Mouse (Mus musculus) intestine, embryonic 15.5 days (tissue): Measurements from ENCODE around the gene Hoxc4. TPM values are rescaled to one million over a fixed set of nuclear protein-coding genes. Genes with fewer than 3 reads are reported as not detected.

Source experiments
- ATAC-seq: fragments of 200-750 bp; cut with Nextera tagmentation; 2 replicates; pipeline ENCODE4 v1.8.0; 2017; ENCODE audit warnings: moderate TSS enrichment, moderate library complexity
- H3K27ac ChIP-seq: fragments of 300-500 bp; sonication (generic); 2 replicates; pipeline ENCODE4 v1.5.1; 2015; ENCODE audit warnings: mild to moderate bottlenecking, inconsistent platforms
- H3K27me3 ChIP-seq: fragments of 300-500 bp; sonication (generic); replicated peaks from 2 replicates; pipeline ENCODE4 v1.6.1; 2015; ENCODE audit warnings: inconsistent platforms
- H3K36me3 ChIP-seq: fragments of 300-500 bp; sonication (generic); 2 replicates; pipeline ENCODE4 v1.6.1; 2015; ENCODE audit warnings: inconsistent platforms
- H3K4me1 ChIP-seq: fragments of 300-500 bp; sonication (generic); replicated peaks from 2 replicates; pipeline ENCODE4 v1.6.1; 2015; ENCODE audit warnings: inconsistent platforms
- H3K4me2 ChIP-seq: fragments of 300-500 bp; sonication (generic); replicated peaks from 2 replicates; pipeline ENCODE4 v1.6.1; 2015; ENCODE audit warnings: mild to moderate bottlenecking, inconsistent platforms
- H3K4me3 ChIP-seq: fragments of 300-500 bp; sonication (generic); replicated peaks from 2 replicates; pipeline ENCODE4 v1.5.1; 2015; ENCODE audit warnings: inconsistent platforms
- H3K9ac ChIP-seq: fragments of 300-500 bp; sonication (generic); 2 replicates; pipeline ENCODE4 v1.6.1; 2015; ENCODE audit warnings: inconsistent platforms
- H3K9me3 ChIP-seq: fragments of 300-500 bp; sonication (generic); 2 replicates; pipeline ENCODE4 v1.6.1; 2016; ENCODE audit warnings: inconsistent platforms
- WGBS: fragments of 180-500 bp; shearing (Covaris S2); methylation state at CpG from one replicate; pipeline ENCODE4 v1.1.7; 2015; 5-methylcytosine and 5-hydroxymethylcytosine counted together
- polyA plus RNA-seq: library from polyadenylated mRNA; unstranded; fragments of >200 nt; fragmentation: Nextera tagmentation; extraction: Ambion mirVana; gene quantifications from 2 replicates; pipeline ENCODE4 v1.2.1, GENCODE M21; 2015

Hoxc4 gene
- polyA plus RNA-seq, 1 experiment from 2014 or later, result 10.6 TPM

- 3% methylated on average over 17 of the region's 17 CpGs for WGBS
Observed at GRCm38 (mm10) chr15:103005308-103005707, 13.4 kb upstream of the Hoxc4 start.

GRCm38 (mm10) chr15:103005797-103006196 is 12.9 kb upstream of the Hoxc4 start:
- Histone ChIP-seq H3K27ac (peak overlapping the region; percentile 72), H3K9ac (no peak overlapping the region), H3K4me2 (peak overlapping the region; percentile 40), H3K36me3 (no peaks in the 10 kb centered on the region), H3K4me3 (no peak overlapping the region), H3K27me3 (peaks cover 90% of the 10 kb centered on the region), H3K9me3 (no peaks in the 10 kb centered on the region), H3K4me1 (peaks cover 18% of the 10 kb centered on the region; the same call in 1 of the 2 replicates)
- ATAC-seq, result no peak
- 16% methylated on average over 5 of the region's 5 CpGs for WGBS

More at GRCm38 (mm10) chr15:103005308-103005707, 13.4 kb upstream of the Hoxc4 start:
- Histone ChIP-seq H3K4me3 (no peak overlapping the region), H3K36me3 (no peaks in the 10 kb centered on the region), H3K27me3 (peaks cover 90% of the 10 kb centered on the region), H3K9ac (peak overlapping the region; percentile 24; the same call in 1 of the 2 replicates), H3K4me1 (peaks cover 20% of the 10 kb centered on the region; the same call in 1 of the 2 replicates), H3K27ac (peak overlapping the region; percentile 72), H3K9me3 (no peaks in the 10 kb centered on the region), H3K4me2 (peak overlapping the region; percentile 40)
- no peak for ATAC-seq

DNA sequence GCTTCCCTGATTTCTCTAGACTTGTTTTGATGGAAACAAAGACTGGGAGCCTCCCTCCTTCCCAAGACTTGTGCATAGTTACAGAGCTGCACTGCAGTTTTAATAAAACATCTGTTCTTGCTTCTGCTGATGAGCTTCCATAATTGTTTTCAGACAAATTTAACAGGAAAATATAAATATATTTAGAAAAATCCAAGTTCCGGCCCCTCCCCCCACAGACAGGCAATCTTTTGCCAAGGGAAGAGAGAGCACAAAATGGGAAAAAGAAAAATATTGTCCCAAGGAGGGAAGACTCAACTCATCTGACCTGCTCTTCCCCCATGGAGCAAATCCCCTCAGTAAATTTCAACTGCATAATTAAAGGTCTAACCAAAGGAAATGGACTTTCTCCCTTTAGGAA is 12.4 kb upstream of the Hoxc4 start:
- Histone ChIP-seq H3K27me3 (peaks cover 90% of the 10 kb centered on the region), H3K4me1 (peaks cover 19% of the 10 kb centered on the region), H3K4me2 (peak overlapping the region; percentile 40), H3K36me3 (no peaks in the 10 kb centered on the region), H3K4me3 (no peak overlapping the region), H3K9me3 (no peaks in the 10 kb centered on the region), H3K27ac (peak overlapping the region; percentile 72), H3K9ac (no peak overlapping the region)
- 14% methylated on average over 1 of the region's 1 CpGs for WGBS
- no peak for ATAC-seq

DNA sequence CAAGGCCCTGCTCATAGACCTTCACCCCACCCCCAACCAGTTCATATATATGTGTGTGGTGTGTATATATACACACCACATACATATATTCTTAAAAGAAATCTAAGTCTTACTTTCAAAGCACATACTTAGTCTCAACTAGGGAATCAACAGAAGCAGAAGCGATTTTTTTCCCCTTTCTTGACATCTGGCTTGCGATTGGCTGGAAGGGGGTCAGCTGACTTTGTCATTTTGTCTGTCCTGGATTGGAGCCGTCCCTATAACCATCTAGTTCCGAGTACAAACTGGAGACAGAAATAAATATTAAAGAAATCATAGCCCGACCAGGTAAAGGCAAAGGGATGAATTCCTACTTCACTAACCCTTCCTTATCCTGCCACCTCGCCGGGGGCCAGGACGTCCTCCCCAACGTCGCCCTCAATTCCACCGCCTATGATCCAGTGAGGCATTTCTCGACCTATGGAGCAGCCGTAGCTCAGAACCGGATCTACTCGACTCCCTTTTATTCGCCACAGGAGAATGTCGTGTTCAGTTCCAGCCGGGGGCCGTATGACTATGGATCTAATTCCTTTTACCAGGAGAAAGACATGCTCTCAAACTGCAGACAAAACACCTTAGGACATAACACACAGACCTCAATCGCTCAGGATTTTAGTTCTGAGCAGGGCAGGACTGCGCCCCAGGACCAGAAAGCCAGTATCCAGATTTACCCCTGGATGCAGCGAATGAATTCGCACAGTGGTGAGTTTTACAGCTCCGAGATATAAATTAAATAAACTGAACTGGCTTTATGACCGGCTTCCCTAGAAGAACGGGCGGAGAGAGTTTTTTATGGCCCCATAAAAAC is 9.2 kb upstream of the Hoxc4 start:
- peaks cover 28% of the 10 kb centered on the region for H3K4me1 ChIP-seq

GRCm38 (mm10) chr15:103010112-103010846 is 8.5 kb upstream of the Hoxc4 start:
- no peak for ATAC-seq
- Histone ChIP-seq H3K9me3 (no peaks in the 10 kb centered on the region), H3K27ac (peak overlapping the region; percentile 82), H3K9ac (peak overlapping the region; percentile 52), H3K36me3 (no peaks in the 10 kb centered on the region), H3K4me1 (peaks cover 28% of the 10 kb centered on the region), H3K4me3 (peak overlapping the region; percentile 37), H3K27me3 (peaks cover 87% of the 10 kb centered on the region), H3K4me2 (peak overlapping the region; percentile 61)
- 4% methylated on average over 31 of the region's 31 CpGs for WGBS

More for the DNA sequence above, 9.2 kb upstream of the Hoxc4 start:
- Histone ChIP-seq H3K4me2 (peak overlapping the region; percentile 61), H3K27me3 (peaks cover 88% of the 10 kb centered on the region), H3K9me3 (no peaks in the 10 kb centered on the region), H3K4me3 (peak overlapping the region; percentile 37), H3K36me3 (no peaks in the 10 kb centered on the region), H3K9ac (peak overlapping the region; percentile 52), H3K27ac (peak overlapping the region; percentile 82)
- ATAC-seq, result no peak
- 1% methylated on average over 27 of the region's 27 CpGs for WGBS

DNA sequence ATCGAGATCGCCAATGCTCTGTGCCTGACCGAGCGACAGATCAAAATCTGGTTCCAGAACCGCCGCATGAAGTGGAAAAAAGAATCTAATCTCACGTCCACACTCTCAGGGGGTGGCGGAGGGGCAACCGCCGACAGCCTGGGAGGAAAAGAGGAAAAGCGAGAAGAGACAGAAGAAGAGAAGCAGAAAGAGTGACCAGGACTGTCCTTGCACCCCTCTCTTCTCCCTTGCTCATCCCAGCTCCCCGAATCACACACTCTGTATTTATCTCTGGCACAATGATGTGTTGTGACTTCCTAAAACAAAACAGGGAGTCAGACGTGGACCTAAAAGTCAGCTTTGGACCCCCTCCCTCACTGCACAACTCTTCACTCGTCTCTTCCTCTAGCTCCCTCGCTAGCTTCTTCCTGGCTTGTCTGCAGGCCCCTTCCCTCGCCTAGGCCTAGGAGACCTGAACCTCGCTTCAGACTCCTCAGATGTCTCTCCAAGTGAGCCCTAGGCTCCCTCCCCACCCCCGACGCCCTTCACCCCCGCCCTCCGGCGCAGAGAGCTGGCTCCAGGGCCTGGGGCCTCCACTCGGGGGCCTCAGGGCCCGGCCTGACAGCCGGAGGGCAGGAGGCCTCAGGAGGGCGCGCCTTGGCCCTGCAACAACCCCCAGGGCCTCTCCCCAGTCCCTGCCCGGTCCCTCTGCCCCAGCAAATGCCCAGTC is 7.7 kb upstream of the Hoxc4 start:
- Histone ChIP-seq H3K27me3 (peaks cover 87% of the 10 kb centered on the region), H3K4me1 (peaks cover 28% of the 10 kb centered on the region), H3K4me2 (peak overlapping the region; percentile 61), H3K36me3 (no peaks in the 10 kb centered on the region), H3K9ac (peak overlapping the region; percentile 52), H3K27ac (peak overlapping the region; percentile 82), H3K9me3 (no peaks in the 10 kb centered on the region), H3K4me3 (peak overlapping the region; percentile 37)
- 9% methylated on average over 28 of the region's 28 CpGs for WGBS
- no peak for ATAC-seq

DNA sequence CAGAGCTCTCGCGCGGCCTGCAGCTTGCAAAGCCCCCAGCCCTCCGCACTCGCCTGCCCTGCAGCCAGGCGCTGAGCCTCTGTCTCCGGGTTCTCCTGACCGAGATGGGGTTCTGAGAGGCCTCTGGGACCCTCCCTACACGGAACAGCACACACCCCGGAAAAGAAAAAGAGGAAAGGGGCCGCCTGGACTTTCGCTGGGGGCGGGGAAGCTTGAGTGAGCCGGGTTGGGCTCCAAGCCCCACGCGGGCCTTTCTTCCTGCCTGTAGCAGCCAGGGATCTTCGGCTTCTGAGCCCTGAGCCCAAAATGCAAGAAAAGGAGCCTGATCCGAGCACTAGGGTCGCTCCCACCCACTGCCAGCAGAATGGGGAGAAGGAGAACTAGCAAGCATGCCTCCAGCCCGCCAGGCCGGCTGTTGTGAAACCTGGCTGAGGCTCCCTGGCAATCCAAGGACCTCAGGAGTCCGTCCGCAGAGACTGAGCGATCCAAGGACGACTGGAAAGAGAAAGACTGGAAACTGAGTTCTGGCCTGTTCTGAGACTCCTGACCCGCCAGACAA is 6.7 kb upstream of the Hoxc4 start:
- no peak for ATAC-seq
- Histone ChIP-seq H3K36me3 (no peaks in the 10 kb centered on the region), H3K9ac (peak overlapping the region; percentile 48), H3K4me2 (peak overlapping the region; percentile 51), H3K27ac (peak overlapping the region; percentile 51), H3K4me1 (peaks cover 29% of the 10 kb centered on the region), H3K9me3 (no peaks in the 10 kb centered on the region), H3K27me3 (peaks cover 88% of the 10 kb centered on the region), H3K4me3 (peak overlapping the region; percentile 28)
- 16% methylated on average over 26 of the region's 26 CpGs for WGBS

DNA sequence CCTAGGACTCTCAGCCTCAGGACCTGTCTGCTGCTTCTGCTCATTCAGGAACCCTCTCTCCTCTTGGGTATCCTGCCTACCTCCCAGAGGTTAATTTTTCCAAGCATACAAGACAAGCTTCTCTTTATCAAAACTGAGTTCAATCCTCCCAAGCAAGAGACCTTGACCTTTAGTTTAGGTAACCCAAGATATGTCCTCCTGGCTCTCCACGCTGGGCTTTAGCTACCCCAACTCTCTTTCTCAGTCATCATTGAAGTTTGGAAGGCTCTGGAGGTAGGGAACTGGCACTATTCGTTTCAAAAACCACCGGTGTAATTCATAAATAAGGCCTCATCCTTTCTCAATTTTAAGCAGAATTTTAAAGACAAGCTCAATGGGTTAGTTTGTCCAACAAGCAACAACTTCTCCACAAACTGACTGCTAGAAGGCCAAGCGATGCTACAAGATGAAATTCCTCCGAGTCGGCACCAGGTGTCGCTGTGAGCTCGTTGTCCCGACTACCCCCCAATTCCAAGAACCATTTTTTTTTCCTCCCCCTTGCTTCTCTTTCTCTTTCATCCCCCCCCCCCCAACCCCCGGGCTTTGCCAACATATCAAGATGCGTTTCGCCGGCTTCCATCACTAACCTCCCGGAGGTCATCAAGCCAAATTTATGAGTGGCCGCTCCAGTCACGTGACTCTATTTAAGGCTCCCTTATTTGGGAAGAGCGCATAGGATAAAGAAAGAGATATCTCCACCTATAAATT is 5.3 kb upstream of the Hoxc4 start:
- H3K9me3 ChIP-seq, result no peaks in the 10 kb centered on the region
- ATAC-seq, result peak; percentile 42
- H3K36me3 ChIP-seq, result no peaks in the 10 kb centered on the region
- H3K27me3 ChIP-seq, result peaks cover 88% of the 10 kb centered on the region
- H3K9ac ChIP-seq, result 0 out of 2 replicates have a peak overlapping the region, but pooled peaks have one; percentile 56
- peak overlapping the region; percentile 32 for H3K4me3 ChIP-seq
- peak overlapping the region; percentile 95; the same call in 1 of the 2 replicates for H3K27ac ChIP-seq
- peak overlapping the region; percentile 72 for H3K4me2 ChIP-seq
- WGBS, result 7% methylated on average over 17 of the region's 17 CpGs
- H3K4me1 ChIP-seq, result peaks cover 26% of the 10 kb centered on the region

GRCm38 (mm10) chr15:103014166-103015008 is 4.3 kb upstream of the Hoxc4 start:
- Histone ChIP-seq H3K36me3 (no peaks in the 10 kb centered on the region), H3K4me1 (peaks cover 28% of the 10 kb centered on the region), H3K4me3 (peak overlapping the region; percentile 32), H3K27me3 (peaks cover 88% of the 10 kb centered on the region), H3K9me3 (no peaks in the 10 kb centered on the region), H3K27ac (peak overlapping the region; percentile 95), H3K9ac (peak overlapping the region; percentile 56), H3K4me2 (peak overlapping the region; percentile 72)
- 2% methylated on average over 57 of the region's 57 CpGs for WGBS
- peak; percentile 61 for ATAC-seq

DNA sequence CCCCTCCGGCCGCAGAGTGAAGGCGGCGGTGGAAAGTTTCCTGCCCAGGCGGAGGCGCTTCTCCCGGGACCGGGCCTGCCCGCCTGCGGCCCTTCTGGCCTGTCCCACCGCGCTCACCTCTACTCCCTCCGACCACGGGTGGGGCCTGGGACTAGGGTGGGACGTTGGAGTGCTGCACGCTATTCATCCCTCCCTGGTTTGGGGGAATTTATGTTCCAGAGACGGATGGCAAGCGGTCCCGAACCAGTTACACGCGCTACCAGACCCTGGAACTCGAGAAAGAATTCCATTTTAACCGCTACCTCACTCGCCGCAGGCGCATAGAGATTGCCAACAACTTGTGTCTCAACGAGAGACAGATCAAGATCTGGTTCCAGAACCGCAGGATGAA is 3.7 kb upstream of the Hoxc4 start:
- Histone ChIP-seq H3K9me3 (no peaks in the 10 kb centered on the region), H3K9ac (peak overlapping the region; percentile 56), H3K27ac (peak overlapping the region; percentile 95), H3K4me3 (peak overlapping the region; percentile 32), H3K4me2 (peak overlapping the region; percentile 72), H3K36me3 (no peaks in the 10 kb centered on the region), H3K27me3 (peaks cover 88% of the 10 kb centered on the region), H3K4me1 (peaks cover 26% of the 10 kb centered on the region)
- 0 out of 2 replicates have a peak, but pooled peaks have one; percentile 9 for ATAC-seq
- 3% methylated on average over 23 of the region's 28 CpGs for WGBS
